Mouse (Mus musculus) myocyte (in vitro differentiated cells): ENCODE results near the gene Prkcq. TPM values are rescaled to one million over a fixed set of nuclear protein-coding genes. Genes with fewer than 3 reads are reported as not detected.
A peak's percentile ranks its signal among the peaks of the same experiment; 100 is the strongest.

Source experiments
- H3K27me3 ChIP-seq: one replicate; pipeline ENCODE4 v1.6.1; 2011; ENCODE audit not compliant: control insufficient read depth, insufficient read depth, insufficient read length
- H3K36me3 ChIP-seq: one replicate; pipeline ENCODE4 v1.6.1; 2011; ENCODE audit not compliant: control insufficient read depth, insufficient read depth
- H3K4me2 ChIP-seq: one replicate; pipeline ENCODE4 v1.6.1; 2011; ENCODE audit warnings: low read depth, control low read depth
- H3K4me3 ChIP-seq: one replicate; pipeline ENCODE4 v1.5.1; 2011; ENCODE audit warnings: mild to moderate bottlenecking, control low read depth, moderate library complexity
- H3K79me2 ChIP-seq: one replicate; pipeline ENCODE4 v1.6.1; 2011; ENCODE audit not compliant: control insufficient read depth, insufficient read depth
- H3ac ChIP-seq: one replicate; pipeline ENCODE4 v1.6.1; 2011; ENCODE audit not compliant: control insufficient read depth, insufficient read length
- CEBPB ChIP-seq: IDR thresholded peaks from 2 replicates; pipeline ENCODE4 v1.6.1; 2011; ENCODE audit warnings: mild to moderate bottlenecking, moderate library complexity; ENCODE audit not compliant: poor library complexity, insufficient read depth, severe bottlenecking
- E2F4 ChIP-seq: IDR thresholded peaks from one replicate; pipeline ENCODE4 v1.6.1; 2011; ENCODE audit warnings: mild to moderate bottlenecking, control low read depth, moderate library complexity; ENCODE audit not compliant: insufficient read depth
- MAX ChIP-seq: IDR thresholded peaks from one replicate; pipeline ENCODE4 v1.6.1; 2011; ENCODE audit warnings: low read depth, mild to moderate bottlenecking, control low read depth
- MYOD1 ChIP-seq, 3 experiments: IDR thresholded peaks; one replicate each; pipeline ENCODE4 v1.6.1; 2011; ENCODE audit warnings: control low read depth in 2 of 3, low read depth in 2 of 3, mild to moderate bottlenecking in 2 of 3, moderate library complexity in 1 of 3; ENCODE audit not compliant: insufficient read length in 2 of 3, control insufficient read depth in 1 of 3
- MYOG ChIP-seq, 3 experiments: IDR thresholded peaks; one replicate each; pipeline ENCODE4 v1.6.1; 2011; ENCODE audit warnings: control low read depth in 2 of 3, low read depth in 2 of 3, mild to moderate bottlenecking in 2 of 3; ENCODE audit not compliant: insufficient read length in 2 of 3, control insufficient read depth in 1 of 3, insufficient read depth in 1 of 3
- POLR2A ChIP-seq: IDR thresholded peaks from one replicate; pipeline ENCODE4 v1.6.1; 2011; ENCODE audit warnings: low read depth, mild to moderate bottlenecking, control low read depth, moderate library complexity; ENCODE audit not compliant: insufficient read length
- POLR2AphosphoS2 ChIP-seq: IDR thresholded peaks from one replicate; pipeline ENCODE4 v1.6.1; 2011; ENCODE audit warnings: low read depth, control low read depth; ENCODE audit not compliant: insufficient read length
- REST ChIP-seq: IDR thresholded peaks from one replicate; pipeline ENCODE4 v1.6.1; 2011; ENCODE audit warnings: mild to moderate bottlenecking, control low read depth, moderate library complexity; ENCODE audit not compliant: insufficient read depth, insufficient read length
- SRF ChIP-seq: IDR thresholded peaks from one replicate; pipeline ENCODE4 v1.6.1; 2011; ENCODE audit warnings: low read depth; ENCODE audit not compliant: control insufficient read depth, insufficient read length
- TCF12 ChIP-seq: IDR thresholded peaks from one replicate; pipeline ENCODE4 v1.6.1; 2011; ENCODE audit warnings: mild to moderate bottlenecking, control low read depth; ENCODE audit not compliant: poor library complexity, insufficient read depth, severe bottlenecking
- TCF3 ChIP-seq: IDR thresholded peaks from one replicate; pipeline ENCODE4 v1.6.1; 2011; ENCODE audit warnings: low read depth, control low read depth; ENCODE audit not compliant: insufficient read length
- USF1 ChIP-seq: IDR thresholded peaks from one replicate; pipeline ENCODE4 v1.6.1; 2011; ENCODE audit warnings: low read depth, mild to moderate bottlenecking, control low read depth, moderate library complexity
- polyA plus RNA-seq: library from polyadenylated mRNA; unstranded; fragments of >200 nt; fragmentation: generic; extraction: Trizol; gene quantifications from one replicate; pipeline ENCODE4 v1.2.1, GENCODE M21; 2012; ENCODE audit warnings: missing spikeins

Prkcq gene
- polyA plus RNA-seq, 1 experiment = 0.02 TPM

DNA sequence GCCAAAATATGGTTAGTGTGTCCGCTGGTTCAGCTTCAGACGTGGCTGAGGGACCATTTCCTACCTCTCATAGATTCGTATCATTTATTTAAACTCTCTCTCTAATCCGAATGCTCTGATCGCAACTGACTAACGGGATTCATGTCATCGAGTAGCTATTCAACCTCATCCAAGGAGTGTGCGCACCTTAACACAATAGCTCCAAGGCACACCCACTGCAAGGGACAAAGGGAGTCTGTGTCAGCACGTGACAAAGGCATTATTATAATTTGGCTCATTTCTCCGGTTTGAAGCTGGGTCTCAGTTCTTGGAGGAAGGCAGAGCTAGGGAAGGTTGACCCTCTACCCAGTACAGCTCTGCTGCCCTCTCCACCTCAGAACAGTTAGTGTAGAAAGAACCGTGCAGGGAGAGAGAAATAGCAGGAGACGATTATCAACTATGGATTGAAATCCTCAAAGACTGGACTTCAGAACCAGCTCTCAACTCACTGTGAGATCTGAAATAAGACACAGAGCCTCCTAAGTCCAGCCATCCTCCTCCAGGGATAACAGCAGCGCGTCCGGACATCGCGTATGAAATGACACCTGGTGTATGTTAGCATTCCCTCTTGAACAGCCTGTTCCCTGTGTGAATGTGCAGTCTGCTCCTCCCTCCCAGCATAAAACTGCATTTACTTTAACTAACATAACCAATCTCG is 116.1 kb downstream of the Prkcq start:
- H3K27me3 ChIP-seq = peaks cover 6% of the 10 kb centered on the region
- no peak overlapping the region for H3ac ChIP-seq
- H3K36me3 ChIP-seq = no peaks in the 10 kb centered on the region
- H3K4me2 ChIP-seq = peak overlapping the region; percentile 46
- no peak overlapping the region for H3K4me3 ChIP-seq
- H3K79me2 ChIP-seq = no peaks in the 10 kb centered on the region
- TF ChIP-seq MYOG (IDR thresholded peaks at IDR 0.05; ENCODE audit: control insufficient read depth in 1 of 3, insufficient read depth in 1 of 3, insufficient read length in 2 of 3, low read depth in 2 of 3) = no peak
- no peak for TF ChIP-seq SRF
- no peak for TF ChIP-seq E2F4
- no peak for TF ChIP-seq MYOD1 (IDR thresholded peaks at IDR 0.05; ENCODE audit: control insufficient read depth in 1 of 3, insufficient read length in 2 of 3, low read depth in 2 of 3)
- no peak for TF ChIP-seq CEBPB
- TF ChIP-seq USF1 = no peak
- TF ChIP-seq MAX = no peak
- TF ChIP-seq TCF3 = no peak
- TF ChIP-seq POLR2A = no peak

DNA sequence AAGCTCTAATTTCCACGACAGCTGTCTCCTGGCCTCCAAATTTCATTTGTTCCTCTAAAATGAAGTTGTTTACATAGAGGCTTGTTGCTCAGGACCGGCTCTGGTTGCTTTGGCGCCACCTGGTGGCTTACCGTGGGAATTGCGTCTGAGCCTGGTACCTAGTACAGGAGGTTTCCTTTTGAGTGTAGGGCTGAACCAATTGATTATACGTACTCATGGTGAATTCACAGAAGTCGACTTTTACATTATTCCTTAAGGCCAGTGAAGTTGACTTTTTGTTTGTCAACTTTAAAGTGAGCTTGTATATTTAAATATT is 116.6 kb downstream of the Prkcq start:
- Histone ChIP-seq H3K4me2 (peak overlapping the region; percentile 46), H3K36me3 (no peaks in the 10 kb centered on the region), H3K4me3 (no peak overlapping the region)

GRCm38 (mm10) chr2:11290931-11291330 is 119.0 kb downstream of the Prkcq start:
- Histone ChIP-seq H3K36me3 (no peaks in the 10 kb centered on the region), H3K4me3 (no peak overlapping the region), H3K79me2 (no peaks in the 10 kb centered on the region), H3K27me3 (peaks cover 6% of the 10 kb centered on the region), H3ac (no peak overlapping the region), H3K4me2 (no peak overlapping the region)
- TF ChIP-seq POLR2AphosphoS2 (no peak), E2F4 (no peak), CEBPB (no peak), TCF12 (no peak), POLR2A (no peak), SRF (no peak), USF1 (no peak), MYOD1 (IDR thresholded peaks at IDR 0.05; ENCODE audit: control insufficient read depth in 1 of 3, insufficient read length in 2 of 3, low read depth in 2 of 3) (no peak), MYOG (IDR thresholded peaks at IDR 0.05; ENCODE audit: control insufficient read depth in 1 of 3, insufficient read depth in 1 of 3, insufficient read length in 2 of 3, low read depth in 2 of 3) (no peak), TCF3 (no peak), MAX (no peak), REST (no peak)

More for the DNA sequence above, 116.6 kb downstream of the Prkcq start:
- H3ac ChIP-seq = no peak overlapping the region
- H3K27me3 ChIP-seq = peaks cover 6% of the 10 kb centered on the region
- no peaks in the 10 kb centered on the region for H3K79me2 ChIP-seq
- TF ChIP-seq E2F4 (no peak), TCF12 (no peak), POLR2AphosphoS2 (no peak), MYOD1 (IDR thresholded peaks at IDR 0.05; ENCODE audit: control insufficient read depth in 1 of 3, insufficient read length in 2 of 3, low read depth in 2 of 3) (no peak), REST (no peak), MYOG (IDR thresholded peaks at IDR 0.05; ENCODE audit: control insufficient read depth in 1 of 3, insufficient read depth in 1 of 3, insufficient read length in 2 of 3, low read depth in 2 of 3) (no peak), SRF (no peak), POLR2A (no peak), CEBPB (no peak), USF1 (no peak), MAX (no peak), TCF3 (no peak)

GRCm38 (mm10) chr2:11291570-11292405 is 119.9 kb downstream of the Prkcq start:
- Histone ChIP-seq H3K79me2 (no peaks in the 10 kb centered on the region), H3K4me2 (no peak overlapping the region), H3K36me3 (no peaks in the 10 kb centered on the region), H3ac (no peak overlapping the region), H3K27me3 (peaks cover 6% of the 10 kb centered on the region), H3K4me3 (no peak overlapping the region)
- TF ChIP-seq TCF12 = no peak
- no peak for TF ChIP-seq TCF3
- TF ChIP-seq MYOG (IDR thresholded peaks at IDR 0.05; ENCODE audit: control insufficient read depth in 1 of 3, insufficient read depth in 1 of 3, insufficient read length in 2 of 3, low read depth in 2 of 3) = no peak
- TF ChIP-seq E2F4 = no peak
- no peak for TF ChIP-seq POLR2A
- no peak for TF ChIP-seq POLR2AphosphoS2
- TF ChIP-seq CEBPB = no peak
- no peak for TF ChIP-seq SRF
- no peak for TF ChIP-seq MYOD1 (IDR thresholded peaks at IDR 0.05; ENCODE audit: control insufficient read depth in 1 of 3, insufficient read length in 2 of 3, low read depth in 2 of 3)
- no peak for TF ChIP-seq USF1
- no peak for TF ChIP-seq REST
- no peak for TF ChIP-seq MAX
